ENCODE assay signal across 9 mouse cellular contexts in genomic region chr6:134930383-134930782, GRCm38 (mm10). TPM values are rescaled to one million over a fixed set of nuclear protein-coding genes. Genes with fewer than 3 reads are reported as not detected.
A peak's percentile ranks its signal among the peaks of the same experiment; 100 is the strongest.
DNase-seq lines count a peak whose midpoint lies in the region; ATAC-seq lines count a peak whose summit lies in the region.
"Had no signal": no experiment of that assay in that cellular context is flagged by ENCODE, and none has a peak within 500 bp of the region (broad histone marks: within the 10 kb centered on the region; RNA-seq: fewer than 3 reads in every experiment).

No protein-coding gene starts in this region.

- no peaks in the 10 kb centered on the region for H3K36me3 ChIP-seq in kidney, embryonic 16.5 days (ENCODE audit: insufficient read depth, low read length)
- H3K36me3 ChIP-seq in embryonic facial prominence, embryonic 15.5 days = no peaks in the 10 kb centered on the region; the same call in 1 of the 2 replicates
- no peaks in the 10 kb centered on the region for H3K36me3 ChIP-seq in intestine, embryonic 15.5 days
- H3K36me3 ChIP-seq in midbrain, embryonic 16.5 days (ENCODE audit: control insufficient read depth, insufficient read depth, low read length) = no peaks in the 10 kb centered on the region

- H3K4me2 ChIP-seq in kidney, embryonic 16.5 days (replicated peaks; ENCODE audit: low read depth, low read length) = peak overlapping the region; percentile 71
- H3K4me2 ChIP-seq in embryonic facial prominence, embryonic 15.5 days (replicated peaks) = peak overlapping the region; percentile 82
- H3K4me2 ChIP-seq in intestine, embryonic 15.5 days (replicated peaks) = peak overlapping the region; percentile 93
- H3K4me2 ChIP-seq in midbrain, embryonic 16.5 days (ENCODE audit: low read length) = peak overlapping the region; percentile 15; the same call in 1 of the 2 replicates

- no peak for ATAC-seq in kidney, embryonic 16.5 days (ENCODE audit: low FRiP score, low TSS enrichment)
- no peak for ATAC-seq in embryonic facial prominence, embryonic 15.5 days (ENCODE audit: insufficient number of reproducible peaks, low FRiP score, low TSS enrichment, low read depth)
- no peak for ATAC-seq in intestine, embryonic 15.5 days
- no peak for ATAC-seq in midbrain, embryonic 16.5 days

- H3K9ac ChIP-seq in kidney, embryonic 16.5 days (replicated peaks; ENCODE audit: low read length) = peak overlapping the region; percentile 61
- H3K9ac ChIP-seq in embryonic facial prominence, embryonic 15.5 days = no peak overlapping the region
- H3K9ac ChIP-seq in intestine, embryonic 15.5 days = 0 out of 2 replicates have a peak overlapping the region, but pooled peaks have one; percentile 37
- H3K9ac ChIP-seq in midbrain, embryonic 16.5 days (ENCODE audit: low read depth, low read length) = no peak overlapping the region

- no peaks in the 10 kb centered on the region for H3K27me3 ChIP-seq in kidney, embryonic 16.5 days (ENCODE audit: insufficient read depth, low read length)
- no peaks in the 10 kb centered on the region for H3K27me3 ChIP-seq in embryonic facial prominence, embryonic 15.5 days
- no peaks in the 10 kb centered on the region for H3K27me3 ChIP-seq in intestine, embryonic 15.5 days (replicated peaks)
- H3K27me3 ChIP-seq in midbrain, embryonic 16.5 days (ENCODE audit: control insufficient read depth, insufficient read depth, low read depth, low read length) = no peaks in the 10 kb centered on the region

- H3K4me3 ChIP-seq in kidney, embryonic 16.5 days (ENCODE audit: low read length) = peak overlapping the region; percentile 45
- peak overlapping the region; percentile 58 for H3K4me3 ChIP-seq in embryonic facial prominence, embryonic 15.5 days (replicated peaks)
- peak overlapping the region; percentile 57 for H3K4me3 ChIP-seq in intestine, embryonic 15.5 days (replicated peaks)
- no peak overlapping the region for H3K4me3 ChIP-seq in midbrain, embryonic 16.5 days (ENCODE audit: low read depth, low read length)

- no peak for DNase-seq in kidney, adult 11 months
- DNase-seq in layer of hippocampus, adult 11-12 months (ENCODE audit: low spot score) = no peak
- DNase-seq in gastrocnemius, postnatal 25 days = no peak
- DNase-seq in right cerebral cortex, postnatal 4 days = no peak
- DNase-seq: cerebellum, adult 11 months had no signal

- peaks cover 31% of the 10 kb centered on the region for H3K4me1 ChIP-seq in kidney, embryonic 16.5 days (ENCODE audit: insufficient read depth, low read length)
- peaks cover 37% of the 10 kb centered on the region for H3K4me1 ChIP-seq in embryonic facial prominence, embryonic 15.5 days
- peaks cover 13% of the 10 kb centered on the region for H3K4me1 ChIP-seq in intestine, embryonic 15.5 days (replicated peaks)
- H3K4me1 ChIP-seq in midbrain, embryonic 16.5 days (ENCODE audit: control insufficient read depth, insufficient read depth, low read length) = peaks cover 11% of the 10 kb centered on the region

- H3K9me3 ChIP-seq in kidney, embryonic 16.5 days (ENCODE audit: low read length) = no peaks in the 10 kb centered on the region
- H3K9me3 ChIP-seq in embryonic facial prominence, embryonic 15.5 days (replicated peaks) = no peaks in the 10 kb centered on the region
- no peaks in the 10 kb centered on the region for H3K9me3 ChIP-seq in intestine, embryonic 15.5 days
- H3K9me3 ChIP-seq in midbrain, embryonic 16.5 days (replicated peaks; ENCODE audit: control insufficient read depth, low read length, poor library complexity, severe bottlenecking) = no peaks in the 10 kb centered on the region

- no peak overlapping the region for H3K27ac ChIP-seq in kidney, embryonic 16.5 days (ENCODE audit: low read length)
- no peak overlapping the region for H3K27ac ChIP-seq in embryonic facial prominence, embryonic 15.5 days (replicated peaks)
- no peak overlapping the region for H3K27ac ChIP-seq in intestine, embryonic 15.5 days
- H3K27ac ChIP-seq in midbrain, embryonic 16.5 days (ENCODE audit: low read length) = no peak overlapping the region

- WGBS in kidney, embryonic 16.5 days = 75% methylated on average over 7 of the region's 7 CpGs
- 71% methylated on average over 7 of the region's 7 CpGs for WGBS in embryonic facial prominence, embryonic 15.5 days
- WGBS in intestine, embryonic 15.5 days = 78% methylated on average over 7 of the region's 7 CpGs
- 74% methylated on average over 7 of the region's 7 CpGs for WGBS in midbrain, embryonic 16.5 days

RNA-seq across cellular contexts. Expression of gene Cdkn1b, which starts 10.2 kb away (rescaled TPM):
- polyA plus RNA-seq in kidney, embryonic 16.5 days (2015; fragmentation: Nextera tagmentation; extraction: Ambion mirVana) = 13.4 and 15.1 TPM in 2 replicates
- 17.0 and 18.8 TPM in 2 replicates for polyA plus RNA-seq in embryonic facial prominence, embryonic 15.5 days (2015; fragmentation: Nextera tagmentation; extraction: Ambion mirVana)
- polyA plus RNA-seq in intestine, embryonic 15.5 days (2015; fragmentation: Nextera tagmentation; extraction: Ambion mirVana) = 15.3 and 15.9 TPM in 2 replicates
- 20.7 and 22.6 TPM in 2 replicates for polyA plus RNA-seq in midbrain, embryonic 16.5 days (2015; fragmentation: Nextera tagmentation; extraction: Ambion mirVana)
- total RNA-seq in gastrocnemius, postnatal 25 days (2021) = 10 to 100 TPM; 33.9 to 34.0 TPM

RNA-seq across cellular contexts. Expression of gene Gpr19, which starts 32.0 kb away (rescaled TPM):
- polyA plus RNA-seq in kidney, embryonic 16.5 days (2015; fragmentation: Nextera tagmentation; extraction: Ambion mirVana) = 13.5 and 13.6 TPM in 2 replicates
- 6.8 and 7.4 TPM in 2 replicates for polyA plus RNA-seq in embryonic facial prominence, embryonic 15.5 days (2015; fragmentation: Nextera tagmentation; extraction: Ambion mirVana)
- 10.4 and 10.6 TPM in 2 replicates for polyA plus RNA-seq in intestine, embryonic 15.5 days (2015; fragmentation: Nextera tagmentation; extraction: Ambion mirVana)
- 44.7 and 46.8 TPM in 2 replicates for polyA plus RNA-seq in midbrain, embryonic 16.5 days (2015; fragmentation: Nextera tagmentation; extraction: Ambion mirVana)
- total RNA-seq in gastrocnemius, postnatal 25 days (2021) = 1 to 10 TPM; 3.2 to 4.0 TPM

RNA-seq across cellular contexts. Expression of gene Apold1, which starts 51.1 kb away (rescaled TPM):
- polyA plus RNA-seq in kidney, embryonic 16.5 days (2015; fragmentation: Nextera tagmentation; extraction: Ambion mirVana) = 3.7 and 4.4 TPM in 2 replicates
- polyA plus RNA-seq in embryonic facial prominence, embryonic 15.5 days (2015; fragmentation: Nextera tagmentation; extraction: Ambion mirVana) = 4.6 and 5.0 TPM in 2 replicates
- polyA plus RNA-seq in intestine, embryonic 15.5 days (2015; fragmentation: Nextera tagmentation; extraction: Ambion mirVana) = 3.5 and 3.6 TPM in 2 replicates
- polyA plus RNA-seq in midbrain, embryonic 16.5 days (2015; fragmentation: Nextera tagmentation; extraction: Ambion mirVana) = 4.2 and 5.5 TPM in 2 replicates
- 1 to 10 TPM; 1.4 to 1.9 TPM for total RNA-seq in gastrocnemius, postnatal 25 days (2021)

Comparison
In these comparisons a context has a peak if more than half of its experiments do, and no peak if none do; other contexts are left out.
1. H3K4me2 ChIP-seq: peak in every context shown above with its lines; median percentile 93 in intestine, embryonic 15.5 days; 82 in embryonic facial prominence, embryonic 15.5 days; 71 in kidney, embryonic 16.5 days; 15 in midbrain, embryonic 16.5 days.
2. H3K9ac ChIP-seq: peak in kidney, embryonic 16.5 days (single experiment) and intestine, embryonic 15.5 days (single experiment); none in embryonic facial prominence, embryonic 15.5 days (single experiment) and midbrain, embryonic 16.5 days (single experiment).